Mouse (Mus musculus) left cerebral cortex, postnatal 10 days (tissue): ENCODE results near the gene Vill. TPM values are rescaled to one million over a fixed set of nuclear protein-coding genes. Genes with fewer than 3 reads are reported as not detected.
A peak's percentile ranks its signal among the peaks of the same experiment; 100 is the strongest.

ENCODE experiments used
- DNase-seq, 2 experiments: peaks; one replicate each; pipeline ENCODE4 v3.0.0; 2021 to 2022; ENCODE audit warnings: low spot score in 2 of 2, mixed read lengths in 1 of 2; ENCODE audit errors: extremely low spot score in 1 of 2
- intact Hi-C: fragments of 180-260 bp; cut with DNase I; formaldehyde crosslinking; loops from one replicate; pipeline ENCODE4 v1.15.1; 2025
- total RNA-seq, 2 experiments: library from RNA; stranded (reverse); gene quantifications; 2 replicates each; pipeline ENCODE4 v1.2.3; 2021

Vill gene
- total RNA-seq, 2 experiments from 2014 or later = 4.9 TPM

DNA sequence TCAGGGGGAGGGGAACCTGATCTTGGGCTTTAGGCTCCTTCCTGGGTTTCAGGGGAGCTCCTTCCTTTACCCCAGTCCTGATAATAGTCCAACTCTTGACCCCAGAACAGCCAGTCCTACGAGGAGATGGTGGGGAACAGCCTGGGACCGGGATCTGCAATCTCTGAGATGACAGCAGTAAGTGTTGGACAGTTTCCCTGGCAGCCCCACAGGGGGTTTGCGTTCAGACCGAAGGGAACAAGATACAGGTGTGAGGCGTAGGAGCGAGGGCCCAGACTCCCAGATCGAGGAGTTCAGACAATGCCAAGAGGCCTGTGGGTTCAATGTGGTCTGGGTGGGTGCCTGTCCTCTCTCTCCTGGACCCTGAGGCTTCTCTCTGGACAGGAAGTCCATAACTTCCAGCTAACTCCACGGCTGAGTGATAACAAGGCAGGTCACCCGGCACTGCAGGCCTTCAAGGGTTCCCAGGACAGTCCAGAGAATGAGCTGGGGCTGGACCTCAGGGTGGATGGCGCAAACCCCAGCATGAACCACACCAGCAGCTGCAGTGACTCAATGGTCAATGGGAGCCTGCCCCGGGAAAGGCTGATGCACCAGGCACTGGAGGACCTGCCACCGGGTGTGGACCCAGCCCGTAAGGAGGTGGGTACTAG lies 17.7 kb downstream of the Vill start:
- DNase-seq = no peak
- intact Hi-C loops = no loop called here

DNA sequence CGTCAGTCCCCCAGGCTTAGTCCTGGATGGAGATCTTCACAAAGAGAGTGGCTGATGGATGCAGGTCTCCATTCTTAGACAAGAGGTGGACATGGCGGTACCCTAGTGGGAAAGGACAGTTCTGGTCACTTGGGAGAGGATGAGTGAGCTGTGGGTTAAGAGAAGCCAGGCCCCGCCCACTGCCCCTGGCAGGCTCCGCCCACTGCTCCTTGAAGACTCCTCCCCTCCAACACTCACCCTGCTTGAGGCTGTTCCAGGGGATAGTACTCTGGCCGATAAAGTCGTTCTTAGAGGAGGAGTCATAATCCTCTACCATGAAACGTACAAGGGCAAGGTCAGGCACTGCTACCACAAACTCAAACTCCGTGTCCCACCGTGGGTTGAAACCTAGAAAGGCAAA lies 19.2 kb downstream of the Vill start:
- no peak for DNase-seq
- intact Hi-C loops = no loop called here

DNA sequence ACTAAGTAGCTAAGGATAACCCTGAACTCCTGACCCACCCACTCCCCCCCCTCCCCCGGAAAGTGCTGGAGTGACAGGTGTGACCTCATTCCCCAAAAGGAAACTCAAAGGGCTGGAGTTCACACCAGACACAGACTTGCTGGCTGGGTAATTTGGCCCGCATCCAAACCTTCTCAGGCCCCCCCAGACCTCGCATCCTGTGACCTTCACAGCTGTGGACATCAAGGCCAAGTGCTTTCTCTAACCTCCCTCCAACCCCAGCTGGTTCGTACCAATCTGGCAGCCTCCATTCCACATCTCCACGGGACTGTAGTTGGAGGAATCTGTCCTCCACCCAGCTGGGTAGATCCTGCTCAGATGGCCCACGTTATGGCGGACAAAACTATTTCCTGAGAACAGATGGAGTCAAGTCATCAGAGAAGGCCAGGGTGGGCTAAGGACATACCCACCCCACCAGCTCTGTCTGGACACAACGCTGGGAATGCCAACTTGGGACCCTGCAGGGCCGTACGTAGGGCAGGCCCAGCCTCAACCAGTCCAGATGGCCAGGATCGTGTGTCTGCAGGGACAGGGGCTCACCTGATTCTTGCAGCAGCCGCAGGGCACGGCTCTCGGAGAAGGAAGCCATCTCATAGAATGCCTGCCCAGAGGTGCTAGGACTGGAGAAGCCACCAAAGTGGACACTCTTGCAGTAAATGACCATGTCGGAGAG lies 20.8 kb downstream of the Vill start:
- intact Hi-C loops = no loop called here
- peak in 1 of 2 experiments; percentile 72 for DNase-seq

DNA sequence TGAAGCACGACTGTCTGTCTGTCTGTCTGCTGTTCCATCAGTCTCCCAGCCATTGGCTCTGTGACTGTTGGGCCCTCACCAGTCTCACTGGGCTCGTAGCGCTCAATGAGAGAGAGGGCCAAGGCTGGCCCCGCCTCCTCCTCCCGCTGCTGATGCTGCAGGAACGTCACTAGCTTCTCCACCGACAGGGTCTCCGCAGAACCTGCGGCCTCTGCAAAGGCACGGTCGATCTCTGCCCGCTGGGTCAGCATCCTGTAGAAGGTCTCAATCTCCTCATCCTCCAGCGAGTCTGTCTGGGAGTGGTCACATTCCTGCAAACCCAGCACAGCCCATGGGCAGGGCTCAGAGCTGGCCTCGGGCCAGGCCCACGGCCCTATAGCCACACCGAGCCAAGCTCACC lies 23.1 kb downstream of the Vill start:
- intact Hi-C loops = no loop called here
- DNase-seq = no peak

DNA sequence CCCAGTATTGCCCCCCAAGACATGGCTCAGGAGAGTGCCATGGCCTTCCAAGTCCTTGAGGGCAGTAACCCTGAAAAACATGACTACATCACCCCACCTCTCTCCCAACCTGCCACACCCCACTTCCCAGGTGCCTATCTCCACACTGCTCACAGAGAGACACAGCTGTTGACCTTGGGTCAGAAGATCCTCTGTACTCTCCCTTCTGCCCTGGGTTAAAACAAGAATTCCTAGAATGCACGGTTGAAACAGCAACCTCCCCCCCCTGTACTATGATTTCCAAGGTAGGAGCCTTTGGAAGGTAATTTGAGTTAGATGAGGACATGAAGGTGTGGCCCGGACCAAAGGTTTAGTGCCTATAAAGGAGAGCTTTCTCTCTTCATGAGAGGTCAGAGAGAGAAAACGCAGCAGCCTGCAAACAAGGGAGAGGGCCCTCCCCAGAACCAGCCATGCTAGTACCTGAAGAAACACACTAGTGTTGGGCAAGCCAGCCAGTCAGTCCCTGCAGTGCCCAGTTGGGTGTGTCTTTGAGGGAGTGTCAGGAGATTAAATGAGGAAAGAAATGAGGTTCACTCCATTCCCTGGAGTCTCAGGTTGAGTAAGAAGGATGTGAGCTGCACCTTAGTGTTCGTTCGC lies 27.6 kb downstream of the Vill start:
- DNase-seq = no peak
- intact Hi-C loops = no loop called here

DNA sequence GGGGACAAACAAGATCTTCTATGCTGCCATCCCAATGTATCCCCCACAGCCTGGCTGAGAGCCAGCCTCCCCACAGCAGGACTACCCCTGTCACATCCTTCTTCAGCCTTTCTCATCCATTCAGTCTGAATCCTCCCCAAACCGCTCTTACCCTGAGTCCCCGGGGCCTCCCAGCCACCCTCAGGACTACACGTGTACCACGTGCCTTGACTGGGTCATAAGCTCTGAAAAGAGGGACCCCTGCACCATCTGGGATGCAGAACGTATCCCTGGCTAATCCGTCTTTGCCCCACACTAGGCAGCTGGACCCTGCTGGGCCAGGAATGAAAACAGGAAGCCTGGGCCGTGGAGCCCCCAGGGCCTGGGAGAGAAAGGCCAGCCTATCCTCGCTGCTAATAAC lies 29.5 kb downstream of the Vill start:
- intact Hi-C loops = no loop called here

DNA sequence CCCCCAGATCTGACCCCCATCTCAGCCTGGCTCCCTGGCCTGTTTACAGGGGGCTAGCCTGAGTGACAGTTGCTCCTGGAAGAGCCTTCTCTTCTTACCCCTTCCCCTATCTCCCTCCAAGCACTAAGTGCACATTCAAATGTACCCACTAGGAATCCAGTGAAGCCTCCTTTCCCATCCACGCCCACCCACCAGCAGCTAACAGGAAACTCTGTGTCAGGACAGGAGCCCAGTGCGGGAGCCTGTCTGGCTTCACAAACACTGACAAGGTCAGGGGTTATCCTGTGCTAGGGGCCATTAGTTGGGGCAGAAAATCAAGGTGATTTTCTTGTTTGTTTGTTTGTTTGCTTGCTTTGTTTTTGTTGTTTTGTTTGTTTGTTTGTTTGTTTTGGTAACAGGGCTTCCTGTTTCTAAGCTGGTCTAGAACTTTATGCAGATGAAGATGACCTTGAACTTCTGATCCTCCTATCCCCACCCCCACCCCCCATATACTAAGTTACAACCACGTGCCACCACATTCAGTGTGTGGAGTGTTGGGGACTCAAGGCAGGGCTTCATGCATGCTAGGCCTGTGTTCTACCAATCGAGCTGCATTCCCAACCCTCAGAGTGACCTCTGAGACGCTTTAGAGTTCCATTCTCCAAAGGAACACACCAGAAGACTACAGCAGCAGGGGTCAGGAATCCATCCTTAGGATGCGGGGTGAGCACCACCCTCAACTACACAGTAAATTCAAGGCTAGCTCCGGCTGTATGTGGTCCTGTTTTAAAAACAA lies 30.3 kb downstream of the Vill start:
- intact Hi-C loops = no loop called here
- no peak for DNase-seq

More for the DNA sequence above, 29.5 kb downstream of the Vill start:
- peak in 1 of 2 experiments; percentile 77 for DNase-seq

DNA sequence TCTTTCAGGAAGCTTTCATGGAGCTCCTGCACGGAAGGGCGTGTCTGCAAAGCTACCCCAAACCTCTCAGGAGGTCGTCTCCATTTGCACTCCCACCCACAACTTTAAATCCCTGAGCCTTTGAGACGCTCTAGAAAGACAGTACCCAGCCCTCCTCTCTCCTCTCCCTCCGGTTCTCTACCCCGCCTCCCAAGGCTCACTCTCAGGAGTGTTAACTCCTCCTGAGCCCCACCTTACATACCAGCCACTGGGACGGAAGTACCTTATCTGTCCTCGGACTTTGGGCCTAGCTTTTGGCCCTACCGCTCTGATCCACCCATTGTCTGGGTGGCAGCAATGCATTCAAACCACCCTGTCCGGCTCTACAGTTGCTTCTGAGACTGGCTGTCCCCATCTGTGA lies 31.4 kb downstream of the Vill start:
- intact Hi-C loops = no loop called here

DNA sequence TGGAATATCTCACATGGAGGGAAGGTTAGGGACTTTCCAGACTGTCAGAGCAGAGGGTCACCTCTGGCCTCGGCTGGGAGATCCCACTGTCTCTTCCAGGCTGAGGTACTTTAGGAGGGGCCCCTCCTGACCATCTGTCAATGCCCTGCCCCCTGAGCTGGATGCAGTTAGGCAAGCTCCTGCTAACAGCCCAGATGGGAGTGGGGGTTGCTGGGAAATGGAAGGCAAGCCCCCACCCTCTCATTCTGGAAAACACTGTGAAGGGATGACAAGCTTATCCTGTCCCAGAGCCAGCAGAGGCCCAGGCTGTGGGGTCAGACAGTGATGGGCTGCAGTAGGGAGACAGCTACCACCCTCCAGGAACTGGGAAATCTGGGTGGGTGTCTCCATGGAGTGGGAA lies 33.9 kb downstream of the Vill start:
- DNase-seq = no peak
- intact Hi-C loops = no loop called here

More for the DNA sequence above, 31.4 kb downstream of the Vill start:
- no peak for DNase-seq

DNA sequence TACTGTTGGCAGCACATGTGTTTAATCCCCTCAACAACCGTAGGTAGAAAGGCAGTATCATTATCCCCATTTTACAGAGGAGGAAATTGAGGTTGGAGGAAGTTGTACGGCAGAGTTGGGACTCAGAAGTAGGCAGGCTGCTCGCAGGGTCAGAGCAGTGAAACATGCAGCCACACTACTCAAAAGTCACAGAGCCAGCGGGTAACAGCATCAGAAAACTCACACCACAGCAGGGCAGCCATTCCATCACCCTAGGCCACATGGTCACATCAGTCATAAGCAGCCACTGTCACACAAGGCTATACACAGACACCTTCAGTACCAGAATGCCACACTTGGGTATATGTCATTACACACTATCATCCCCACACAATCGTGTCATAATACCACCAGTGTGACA lies 34.7 kb downstream of the Vill start:
- no peak for DNase-seq
- intact Hi-C loops = no loop called here

DNA sequence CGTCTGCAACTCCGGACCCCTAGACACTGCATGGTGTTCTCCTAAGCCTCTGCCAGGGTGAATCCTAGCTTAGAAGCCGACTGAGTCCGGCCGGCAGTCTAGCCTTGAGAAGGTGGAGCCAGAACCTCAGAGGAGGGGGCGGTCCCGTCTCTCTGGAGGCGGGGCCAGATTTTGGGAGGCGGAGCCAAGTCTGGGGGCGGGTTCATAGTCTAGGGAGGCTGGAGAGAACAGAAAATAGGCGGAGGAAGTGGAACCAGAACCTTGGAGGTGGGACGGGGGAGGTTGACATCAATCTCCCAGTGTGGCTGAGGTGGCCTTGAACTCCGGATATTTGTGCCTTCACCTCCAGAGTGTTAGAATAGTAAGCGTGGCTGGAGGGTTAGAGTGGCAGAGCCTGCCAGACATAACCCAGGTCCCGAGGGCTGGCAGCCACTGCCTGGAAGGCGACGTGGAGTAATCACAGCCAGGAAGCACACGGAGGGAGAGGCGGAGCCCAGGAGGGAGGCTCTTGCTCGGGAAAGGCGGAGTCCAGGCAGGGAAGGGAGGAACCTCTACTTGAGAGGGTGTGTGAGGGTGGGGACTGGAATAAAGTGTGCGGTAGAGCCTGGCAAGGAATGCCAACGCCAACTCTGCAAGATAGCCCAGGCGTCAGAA lies 35.7 kb downstream of the Vill start:
- DNase-seq = peak; percentile 42 to 84
- intact Hi-C loops = no loop called here

DNA sequence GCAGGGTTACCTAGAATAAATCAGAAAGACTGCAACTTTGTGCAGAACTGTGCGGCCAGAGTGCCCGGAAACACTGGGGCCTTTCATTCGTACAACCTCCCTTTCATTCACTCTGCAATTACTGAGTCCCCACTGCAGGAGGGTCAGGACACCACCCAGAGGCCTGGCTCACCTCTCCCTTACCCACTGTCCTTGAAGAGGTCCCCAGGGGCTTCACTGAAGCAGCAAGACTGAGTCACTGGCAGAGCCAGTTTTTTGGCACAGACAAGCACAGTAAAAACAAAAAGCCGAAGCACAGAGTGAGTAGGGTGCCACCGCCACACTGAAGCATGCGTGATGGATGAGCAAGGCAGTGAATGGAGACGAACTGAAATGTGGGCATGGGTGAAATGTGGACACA lies 36.9 kb downstream of the Vill start:
- no peak for DNase-seq
- intact Hi-C loops = no loop called here

DNA sequence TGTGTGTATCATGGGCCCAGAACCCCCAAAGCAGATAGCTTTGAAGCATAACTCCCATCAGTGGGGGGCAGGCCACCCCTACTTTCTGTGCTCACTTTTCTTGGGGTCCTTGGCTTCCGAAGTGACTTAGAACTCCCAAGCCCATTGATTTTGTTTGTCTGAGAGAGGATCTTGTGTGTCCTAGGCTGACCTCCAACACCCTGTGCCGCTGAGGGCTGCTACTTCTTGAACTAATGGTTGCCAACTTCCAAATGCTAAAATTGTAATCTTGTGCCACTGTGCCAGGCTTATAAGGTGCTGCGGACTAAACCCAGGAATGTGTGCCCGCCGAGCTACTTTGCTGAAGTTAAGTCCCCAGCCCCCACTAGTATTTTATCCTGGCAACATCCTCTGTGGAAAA lies 37.9 kb downstream of the Vill start:
- intact Hi-C loops = no loop called here
- no peak for DNase-seq

DNA sequence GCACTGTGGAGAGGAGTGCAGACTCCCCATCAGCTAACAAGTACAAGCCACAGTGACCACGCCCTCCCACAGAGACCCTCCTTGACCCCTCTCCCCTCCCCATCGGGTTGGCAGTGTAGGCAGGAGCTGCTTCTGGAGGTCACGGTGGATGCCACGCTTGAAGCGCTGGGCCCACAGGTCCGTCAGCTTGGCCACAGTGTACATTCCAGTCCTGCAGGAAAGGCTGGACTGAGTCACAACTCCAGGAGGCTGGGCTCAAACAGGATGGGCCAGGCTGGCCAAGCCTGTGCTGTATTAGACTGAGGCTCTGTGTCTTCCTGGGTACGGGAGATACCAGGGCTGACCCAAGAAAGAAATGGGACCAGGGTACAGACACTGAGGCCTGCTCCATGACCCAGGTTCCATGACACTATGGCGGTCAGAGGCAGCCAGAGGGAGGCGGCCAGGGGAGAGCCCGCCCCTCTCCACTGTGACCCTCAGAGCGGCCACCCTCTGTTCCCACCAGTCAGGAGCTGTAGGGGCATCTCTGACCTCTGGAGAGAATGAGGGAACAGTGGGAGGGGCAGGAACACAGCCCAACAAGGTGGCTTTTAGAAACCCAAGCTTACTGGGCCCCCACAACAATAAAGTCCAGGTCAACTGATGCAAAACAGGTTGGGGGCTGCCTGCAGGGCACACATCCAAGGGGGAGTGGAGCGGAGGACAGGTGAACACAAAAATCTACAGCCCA lies 39.2 kb downstream of the Vill start:
- no peak for DNase-seq
- intact Hi-C loops = no loop called here

DNA sequence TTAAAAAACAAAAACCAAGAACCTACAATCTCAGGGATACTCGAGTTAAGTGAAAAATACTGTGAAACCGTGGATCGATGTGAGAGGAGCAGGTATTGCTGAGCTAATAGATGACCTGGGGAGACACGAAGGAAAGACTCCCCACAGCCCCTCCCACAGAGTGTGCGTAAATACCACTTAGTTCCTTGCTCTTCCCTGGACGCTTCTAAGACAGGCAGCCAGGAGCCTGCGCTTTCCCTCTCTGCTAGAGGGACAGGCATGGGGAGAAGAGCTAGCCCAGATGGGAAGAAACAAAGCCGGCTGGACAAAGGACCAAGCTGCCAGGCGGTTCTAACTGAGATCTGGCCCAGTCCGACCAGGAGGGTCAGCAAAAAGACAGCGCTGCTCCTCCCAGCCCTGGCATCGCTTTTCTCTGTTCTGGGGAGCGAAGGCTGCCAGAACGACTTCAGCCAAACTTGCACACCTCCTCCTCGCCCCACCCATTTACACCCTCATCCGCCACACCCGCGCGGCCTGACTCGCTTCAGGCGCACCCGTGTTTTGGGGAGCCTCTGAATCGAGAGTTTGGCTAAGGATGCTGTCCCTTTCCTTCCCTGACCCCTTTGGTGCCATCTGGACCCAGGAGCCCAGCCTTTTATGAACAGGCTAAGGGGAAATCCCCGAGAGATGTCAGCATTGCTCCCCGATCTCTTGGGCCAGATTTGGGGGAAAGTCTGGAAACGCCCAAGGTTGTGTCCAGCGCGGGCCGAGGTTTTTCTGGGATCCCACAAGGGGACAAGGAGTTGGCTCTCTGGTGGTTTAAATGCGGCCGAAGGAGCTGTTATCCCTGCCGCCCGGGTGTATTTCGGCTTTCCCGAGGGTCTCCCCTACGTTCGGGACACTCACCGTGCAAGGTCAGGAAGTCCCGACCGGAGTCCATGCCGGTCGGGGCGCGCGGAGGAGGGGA lies 40.2 kb downstream of the Vill start:
- DNase-seq = peak in 1 of 2 experiments; percentile 60
- intact Hi-C loops = no loop called here

DNA sequence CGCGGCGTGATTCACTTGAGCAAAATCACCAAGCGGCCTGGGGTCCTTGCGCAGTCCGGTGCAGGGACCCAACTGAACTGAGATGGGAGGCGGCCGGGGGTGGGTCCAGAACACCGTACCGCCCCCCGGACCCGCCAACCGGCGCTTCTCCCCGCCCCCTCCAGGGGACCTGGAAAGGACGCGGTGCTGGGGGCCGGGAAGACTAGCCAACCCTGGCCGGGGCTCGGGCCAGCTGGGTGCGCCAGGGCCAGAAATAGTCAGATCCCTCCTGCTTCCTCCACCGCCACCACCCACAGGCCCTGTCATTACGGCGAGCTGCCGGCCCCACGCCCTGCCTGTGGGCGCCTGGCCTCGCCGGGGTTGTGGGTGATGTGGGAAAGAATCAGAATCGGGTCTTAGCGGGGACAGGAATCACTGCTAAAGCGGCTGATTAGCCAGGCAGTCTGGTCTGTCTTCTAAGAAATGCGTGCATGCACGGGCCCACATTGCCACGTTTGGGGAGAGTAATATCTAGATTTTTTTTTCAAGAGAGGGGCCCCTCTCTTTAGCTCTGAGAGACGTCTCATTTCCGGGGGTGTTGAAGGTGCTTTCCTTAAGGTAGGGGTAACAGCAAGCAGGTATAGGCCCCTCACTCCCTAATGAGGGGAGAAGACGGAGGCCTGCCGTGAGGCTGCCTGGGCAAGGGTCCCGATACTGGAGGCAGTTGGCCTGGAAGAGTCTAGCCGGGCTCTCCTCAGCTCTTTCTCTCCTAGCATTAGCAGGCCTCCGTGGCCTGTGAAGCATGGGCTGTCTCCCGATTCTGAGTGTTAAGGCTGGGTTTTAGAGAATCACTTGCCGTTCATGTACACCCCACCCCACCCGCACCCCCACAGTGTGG lies 41.1 kb downstream of the Vill start, which contains the start of gene Plcd1:
Plcd1 (minus strand) TSS at position 84 of the 877 bp plus-strand sequence.
- intact Hi-C loops = no loop called here
- peak; percentile 84 to 95 for DNase-seq
